Mouse (Mus musculus) common myeloid progenitor, adult 5-6 weeks (primary cell): ENCODE data around the gene Fas. TPM values are rescaled to one million over a fixed set of nuclear protein-coding genes. Genes with fewer than 3 reads are reported as not detected.

Experiments
- ATAC-seq: replicated peaks from 2 replicates; pipeline ENCODE4 v1.8.0; 2016; ENCODE audit warnings: low read depth, mild to moderate bottlenecking, moderate TSS enrichment, inconsistent platforms; ENCODE audit not compliant: poor library complexity, severe bottlenecking
- total RNA-seq: library from RNA; stranded (forward); fragments of 200-1000, 187-1606 nt; gene quantifications from 2 replicates; pipeline ENCODE4 v1.2.3, GENCODE M21; 2017

Gene Fas
- total RNA-seq, 1 experiment from 2014 or later = 0.73 TPM

GRCm38 (mm10) chr19:34344702-34345101 is 54.2 kb downstream of the Fas start:
- no peak for ATAC-seq

- no peak for ATAC-seq
These were observed 55.3 kb downstream of the Fas start for GRCm38 (mm10) chr19:34345616-34346267.

GRCm38 (mm10) chr19:34353291-34353805 is 62.9 kb downstream of the Fas start:
- ATAC-seq = no peak

DNA sequence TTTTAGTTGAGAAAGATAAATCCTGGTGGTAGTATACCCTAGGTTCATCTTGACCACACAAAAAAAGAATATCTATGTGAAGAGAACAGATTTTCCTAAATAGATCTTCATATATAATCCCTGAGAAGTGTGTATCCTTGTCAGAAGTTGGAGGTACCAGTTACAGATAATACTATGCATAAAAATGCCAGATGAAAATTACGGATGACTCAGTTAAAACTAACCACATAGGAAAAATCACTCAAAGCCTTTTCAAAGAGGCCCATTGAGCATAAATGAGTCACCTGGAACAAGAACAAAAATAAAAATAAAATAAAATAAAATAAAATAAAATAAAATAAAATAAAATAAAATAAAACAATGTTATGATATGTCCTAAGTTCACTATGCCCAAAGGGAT is 72.2 kb downstream of the Fas start:
- ATAC-seq = no peak

DNA sequence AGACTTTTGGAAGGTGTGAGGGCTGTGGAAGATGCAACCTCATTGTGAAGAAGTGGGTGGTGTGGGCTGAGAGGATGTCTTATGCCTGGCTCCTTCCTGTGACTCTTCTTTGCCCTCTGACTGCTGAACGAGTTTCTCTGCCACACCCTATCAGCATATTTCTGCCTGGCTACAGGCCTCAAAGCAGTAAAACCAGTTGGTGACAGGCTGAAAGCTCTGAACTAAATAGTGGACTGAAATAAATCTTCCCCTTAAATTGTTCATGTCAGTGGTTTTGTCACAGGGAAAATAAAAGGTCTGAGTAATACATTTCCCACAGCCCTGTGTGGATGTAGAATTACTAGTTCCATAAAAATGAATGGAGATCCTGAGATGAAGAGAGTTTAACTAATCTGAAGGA is 79.1 kb downstream of the Fas start:
- ATAC-seq = no peak

GRCm38 (mm10) chr19:34370397-34370796 is 79.9 kb downstream of the Fas start:
- ATAC-seq = no peak

Other genes with a start within 250 kb of the Fas start
- gene Lipn, start 223.3 kb upstream of the Fas start, total RNA-seq = not detected in 2 replicates
- not detected in 2 replicates for gene Lipm, start 189.7 kb upstream of the Fas start, total RNA-seq
- 0.32 TPM in 1 of 2 replicates, not detected in the other for gene Ankrd22, start 124.6 kb upstream of the Fas start, total RNA-seq
- 8.0 and 12.1 TPM in 2 replicates for gene Stambpl1, start 98.4 kb upstream of the Fas start, total RNA-seq
- gene Acta2, start 35.1 kb upstream of the Fas start, total RNA-seq = not detected in 2 replicates
- 0.09 TPM in 1 of 2 replicates, not detected in the other for gene Ch25h, start 184.5 kb downstream of the Fas start, total RNA-seq
- gene Lipa, start 236.8 kb downstream of the Fas start, total RNA-seq = 21.6 and 22.7 TPM in 2 replicates